Mouse (Mus musculus) layer of hippocampus, adult 9-11 months (tissue): ENCODE data around the gene Dnaic2.
A peak's percentile ranks its signal among the peaks of the same experiment; 100 is the strongest.

Experiments
- DNase-seq: peaks from one replicate; pipeline ENCODE4 v3.0.0; 2022

Dnaic2 gene

GRCm38 (mm10) chr11:114764820-114765818, 37.9 kb downstream of the Dnaic2 start, which contains the start of gene Kif19a:
Gene Kif19a, plus strand, starts transcription at chr11:114765388.
- no peak for DNase-seq

- no peak for DNase-seq
Measured at GRCm38 (mm10) chr11:114769911-114770310, 42.7 kb downstream of the Dnaic2 start.

- DNase-seq: no peak
Measured at GRCm38 (mm10) chr11:114771896-114772295, 44.7 kb downstream of the Dnaic2 start.

- DNase-seq: no peak
Measured at GRCm38 (mm10) chr11:114780076-114780475, 52.9 kb downstream of the Dnaic2 start.

- DNase-seq: no peak
Measured at GRCm38 (mm10) chr11:114785892-114786291, 58.7 kb downstream of the Dnaic2 start.

- peak; percentile 23 for DNase-seq
Measured at GRCm38 (mm10) chr11:114786326-114786725, 59.1 kb downstream of the Dnaic2 start.

- no peak for DNase-seq
Measured at GRCm38 (mm10) chr11:114787611-114788010, 60.4 kb downstream of the Dnaic2 start.

- peak; percentile 68 for DNase-seq
Measured at GRCm38 (mm10) chr11:114789061-114789714, 62.0 kb downstream of the Dnaic2 start.

- no peak for DNase-seq
Measured at GRCm38 (mm10) chr11:114789716-114790115, 62.5 kb downstream of the Dnaic2 start.

GRCm38 (mm10) chr11:114790171-114790570, 63.0 kb downstream of the Dnaic2 start:
- DNase-seq: no peak

GRCm38 (mm10) chr11:114790841-114791240, 63.6 kb downstream of the Dnaic2 start:
- no peak for DNase-seq

GRCm38 (mm10) chr11:114791351-114791889, 64.2 kb downstream of the Dnaic2 start:
- DNase-seq: no peak

GRCm38 (mm10) chr11:114791891-114792411, 64.7 kb downstream of the Dnaic2 start:
- peak; percentile 42 for DNase-seq

GRCm38 (mm10) chr11:114792931-114793494, 65.8 kb downstream of the Dnaic2 start:
- DNase-seq: peak; percentile 48

- no peak for DNase-seq
Measured at GRCm38 (mm10) chr11:114793868-114794545, 66.8 kb downstream of the Dnaic2 start.

GRCm38 (mm10) chr11:114794691-114795090, 67.5 kb downstream of the Dnaic2 start:
- no peak for DNase-seq

- peak; percentile 97 for DNase-seq
Measured at GRCm38 (mm10) chr11:114795231-114795746, 68.1 kb downstream of the Dnaic2 start.

- DNase-seq: peak; percentile 59
Measured at GRCm38 (mm10) chr11:114795848-114796322, 68.7 kb downstream of the Dnaic2 start, which contains the start of gene Btbd17. Gene Btbd17, minus strand, starts transcription at chr11:114795945.

GRCm38 (mm10) chr11:114797176-114797575, 70.0 kb downstream of the Dnaic2 start:
- no peak for DNase-seq

GRCm38 (mm10) chr11:114797981-114798380, 70.8 kb downstream of the Dnaic2 start:
- no peak for DNase-seq

- DNase-seq: no peak
Measured at GRCm38 (mm10) chr11:114798624-114799023, 71.4 kb downstream of the Dnaic2 start, which contains the start of gene Gpr142. Gene Gpr142, plus strand, starts transcription at chr11:114798924.

- no peak for DNase-seq
Measured at GRCm38 (mm10) chr11:114801906-114802305, 74.7 kb downstream of the Dnaic2 start.
